Mouse (Mus musculus) heart, embryonic 12.5 days (tissue): ENCODE measurements around the gene Eme1. TPM values are rescaled to one million over a fixed set of nuclear protein-coding genes. Genes with fewer than 3 reads are reported as not detected.

Experiments
- ATAC-seq: fragments of 200-750 bp; cut with Nextera tagmentation; 2 replicates; pipeline ENCODE4 v1.8.0; 2017; ENCODE audit warnings: moderate TSS enrichment, moderate library complexity; ENCODE audit not compliant: insufficient number of reproducible peaks, low FRiP score
- H3K27ac ChIP-seq: fragments of 300-500 bp; sonication (generic); 2 replicates; pipeline ENCODE4 v1.5.1; 2016; ENCODE audit warnings: mild to moderate bottlenecking, moderate library complexity; ENCODE audit not compliant: poor library complexity, severe bottlenecking
- H3K27me3 ChIP-seq: fragments of 300-500 bp; sonication (generic); replicated peaks from 2 replicates; pipeline ENCODE4 v1.6.1; 2016; ENCODE audit warnings: mild to moderate bottlenecking, moderate library complexity
- H3K36me3 ChIP-seq: fragments of 300-500 bp; sonication (generic); 2 replicates; pipeline ENCODE4 v1.6.1; 2016; ENCODE audit warnings: mild to moderate bottlenecking, moderate library complexity
- H3K4me1 ChIP-seq: fragments of 300-500 bp; sonication (generic); replicated peaks from 2 replicates; pipeline ENCODE4 v1.6.1; 2016; ENCODE audit warnings: mild to moderate bottlenecking
- H3K4me2 ChIP-seq: fragments of 300-500 bp; sonication (generic); 2 replicates; pipeline ENCODE4 v1.6.1; 2016; ENCODE audit warnings: mild to moderate bottlenecking, moderate library complexity
- H3K4me3 ChIP-seq: fragments of 300-500 bp; sonication (generic); 2 replicates; pipeline ENCODE4 v1.5.1; 2016; ENCODE audit warnings: mild to moderate bottlenecking
- H3K9ac ChIP-seq: fragments of 300-500 bp; sonication (generic); 2 replicates; pipeline ENCODE4 v1.6.1; 2016; ENCODE audit warnings: mild to moderate bottlenecking, moderate library complexity
- H3K9me3 ChIP-seq: fragments of 300-500 bp; sonication (generic); replicated peaks from 2 replicates; pipeline ENCODE4 v1.6.1; 2016; ENCODE audit warnings: mild to moderate bottlenecking, moderate library complexity
- WGBS: fragments of 180-500 bp; shearing (Covaris S2); methylation state at CpG from one replicate; pipeline ENCODE4 v1.1.7; 2016; 5-methylcytosine and 5-hydroxymethylcytosine counted together
- polyA plus RNA-seq: library from polyadenylated mRNA; unstranded; fragments of >200 nt; fragmentation: Nextera tagmentation; extraction: Ambion mirVana; gene quantifications from 2 replicates; pipeline ENCODE4 v1.2.1, GENCODE M21; 2016

Eme1 gene
- polyA plus RNA-seq, 1 experiment from 2014 or later = 15.3 TPM

DNA sequence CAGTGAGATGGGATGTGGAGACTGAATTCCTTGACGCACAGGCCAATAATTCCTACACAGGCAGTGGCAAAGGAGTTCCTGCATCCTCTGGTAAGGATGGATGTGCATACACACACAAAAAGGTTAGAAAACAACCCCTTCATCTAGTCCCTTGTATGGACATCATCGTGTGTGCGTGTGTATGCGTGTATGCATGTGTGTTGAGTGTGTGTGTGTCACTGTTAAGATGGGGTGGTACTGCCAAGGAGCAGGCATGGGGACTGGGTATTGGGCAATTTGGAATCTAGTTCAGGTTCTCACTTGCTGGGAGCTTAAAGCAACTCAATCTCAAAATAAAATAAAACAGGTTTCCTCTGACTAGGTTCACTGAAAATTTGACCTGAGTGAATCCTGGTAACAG, 7.3 kb downstream of the Eme1 start:
- no peak overlapping the region for H3K9ac ChIP-seq
- H3K9me3 ChIP-seq = no peaks in the 10 kb centered on the region
- H3K4me1 ChIP-seq = no peaks in the 10 kb centered on the region
- H3K27ac ChIP-seq = no peak overlapping the region
- peaks cover 90% of the 10 kb centered on the region for H3K36me3 ChIP-seq
- WGBS = 90% methylated on average over 4 of the region's 4 CpGs
- ATAC-seq = no peak
- no peak overlapping the region for H3K4me2 ChIP-seq
- no peaks in the 10 kb centered on the region for H3K27me3 ChIP-seq
- H3K4me3 ChIP-seq = no peak overlapping the region

DNA sequence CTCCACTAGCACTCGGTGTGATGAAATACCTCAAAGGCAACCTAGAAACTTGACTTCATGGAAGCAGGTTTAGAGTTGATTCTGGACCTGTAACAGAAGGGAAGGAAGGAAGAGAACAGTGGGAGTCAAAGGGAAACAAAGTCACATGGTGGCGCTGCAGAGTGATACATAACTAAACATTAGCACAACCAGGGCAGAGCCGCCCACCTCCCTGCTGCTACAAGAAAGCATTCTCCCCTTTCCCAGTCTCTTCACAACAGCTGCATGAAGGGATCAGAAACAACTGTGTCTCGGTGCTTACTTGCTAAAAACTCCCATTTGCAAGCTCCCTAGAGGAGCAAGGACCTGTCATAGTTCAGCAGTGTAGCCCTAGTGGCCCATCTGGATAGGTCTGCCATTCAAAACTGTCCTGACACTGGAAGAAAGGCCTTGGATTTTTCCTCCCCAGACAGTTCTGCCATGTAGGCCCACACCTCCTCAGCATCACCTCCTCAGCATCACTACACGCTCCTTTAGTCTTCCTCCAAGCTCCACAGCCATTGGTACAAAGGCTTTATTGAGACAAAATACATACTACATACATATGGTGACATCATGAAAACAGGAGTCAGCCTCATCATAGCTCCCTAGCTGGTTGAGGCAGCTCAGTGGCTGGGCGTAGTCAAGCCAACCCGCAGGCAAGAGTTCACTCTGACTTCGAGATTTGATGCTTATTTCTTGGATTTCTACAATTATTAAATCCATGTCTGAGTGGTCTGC, 9.1 kb downstream of the Eme1 start:
- H3K36me3 ChIP-seq = peaks cover 92% of the 10 kb centered on the region
- no peak overlapping the region for H3K4me3 ChIP-seq
- H3K4me1 ChIP-seq = no peaks in the 10 kb centered on the region
- no peak overlapping the region; the same call in 1 of the 2 replicates for H3K9ac ChIP-seq
- WGBS = 89% methylated on average over 8 of the region's 8 CpGs
- H3K27ac ChIP-seq = no peak overlapping the region
- no peaks in the 10 kb centered on the region for H3K9me3 ChIP-seq
- no peaks in the 10 kb centered on the region for H3K27me3 ChIP-seq
- H3K4me2 ChIP-seq = no peak overlapping the region
- no peak for ATAC-seq

DNA sequence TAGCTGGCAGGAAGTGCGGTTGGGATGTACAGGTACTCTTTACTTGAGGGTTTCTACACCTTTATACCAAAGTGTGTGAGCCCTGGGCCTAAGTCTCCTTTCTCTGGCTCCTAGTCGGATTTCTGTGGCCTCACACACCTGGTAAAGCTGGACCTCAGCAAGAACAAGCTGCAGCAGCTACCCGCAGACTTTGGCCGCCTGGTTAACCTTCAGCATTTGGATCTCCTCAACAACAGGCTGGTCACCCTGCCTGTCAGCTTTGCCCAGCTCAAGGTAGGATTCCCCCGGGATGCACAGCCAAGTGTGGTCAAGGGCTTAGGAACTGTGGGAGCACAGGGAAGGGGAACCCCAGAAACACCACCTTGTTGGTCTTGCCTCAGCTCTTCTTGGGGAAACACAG, 19.3 kb downstream of the Eme1 start:
- ATAC-seq = no peak
- peaks cover 81% of the 10 kb centered on the region for H3K36me3 ChIP-seq
- peaks cover 10% of the 10 kb centered on the region for H3K4me1 ChIP-seq
- no peaks in the 10 kb centered on the region for H3K9me3 ChIP-seq
- H3K4me3 ChIP-seq = no peak overlapping the region
- H3K27ac ChIP-seq = no peak overlapping the region
- no peak overlapping the region for H3K9ac ChIP-seq
- no peaks in the 10 kb centered on the region for H3K27me3 ChIP-seq
- 91% methylated on average over 5 of the region's 5 CpGs for WGBS
- no peak overlapping the region for H3K4me2 ChIP-seq

DNA sequence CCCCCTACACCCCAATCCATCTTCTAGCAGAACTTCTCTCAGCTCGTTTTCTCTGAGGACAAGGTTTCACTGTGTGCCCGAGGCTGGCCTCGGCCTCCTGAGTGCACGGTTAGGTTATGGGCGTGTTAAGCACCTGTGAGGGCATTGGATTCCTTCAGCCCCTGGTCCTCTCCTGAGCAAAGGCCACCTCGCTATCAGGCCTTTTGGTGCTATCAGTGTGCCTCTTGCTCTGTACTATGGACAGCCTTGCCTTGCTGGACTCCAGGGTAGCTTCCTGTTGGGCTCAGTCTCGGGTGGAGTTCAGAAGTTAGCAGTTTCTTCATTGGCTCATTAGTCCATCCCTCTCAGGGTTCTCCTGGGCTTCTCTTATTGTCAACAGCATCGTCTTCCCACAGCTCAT, 20.8 kb downstream of the Eme1 start:
- Histone ChIP-seq H3K9ac (no peak overlapping the region), H3K36me3 (peaks cover 66% of the 10 kb centered on the region)
- WGBS = 89% methylated on average over 8 of the region's 8 CpGs

DNA sequence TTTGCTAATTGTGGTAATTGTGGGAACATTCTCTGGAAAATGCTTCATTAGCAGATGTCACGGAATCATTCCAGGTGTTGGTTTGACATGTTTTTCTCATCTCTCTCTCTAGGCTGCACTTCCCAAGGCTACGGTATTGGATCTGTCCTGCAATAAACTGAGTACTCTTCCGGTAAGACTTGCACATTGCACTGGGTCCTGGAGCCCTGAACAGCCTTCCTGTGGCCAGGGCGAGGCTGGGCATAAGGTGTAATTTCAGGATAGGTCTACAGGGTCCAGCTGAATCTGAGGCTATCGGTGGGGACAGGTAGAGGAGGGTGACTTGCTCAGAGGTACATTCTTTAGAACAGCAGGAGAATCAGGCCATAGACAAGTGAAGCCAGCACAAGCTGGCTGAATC, 21.8 kb downstream of the Eme1 start:
- H3K27me3 ChIP-seq = no peaks in the 10 kb centered on the region
- H3K4me3 ChIP-seq = no peak overlapping the region
- no peak for ATAC-seq
- 92% methylated on average over 5 of the region's 5 CpGs for WGBS
- H3K36me3 ChIP-seq = peaks cover 56% of the 10 kb centered on the region
- H3K9me3 ChIP-seq = no peaks in the 10 kb centered on the region
- peaks cover 10% of the 10 kb centered on the region for H3K4me1 ChIP-seq
- H3K4me2 ChIP-seq = no peak overlapping the region
- no peak overlapping the region for H3K9ac ChIP-seq
- no peak overlapping the region for H3K27ac ChIP-seq

More for the DNA sequence above, 20.8 kb downstream of the Eme1 start:
- no peak for ATAC-seq
- H3K9me3 ChIP-seq = no peaks in the 10 kb centered on the region
- H3K27me3 ChIP-seq = no peaks in the 10 kb centered on the region
- peaks cover 10% of the 10 kb centered on the region for H3K4me1 ChIP-seq
- no peak overlapping the region for H3K4me2 ChIP-seq
- H3K4me3 ChIP-seq = no peak overlapping the region
- no peak overlapping the region for H3K27ac ChIP-seq

DNA sequence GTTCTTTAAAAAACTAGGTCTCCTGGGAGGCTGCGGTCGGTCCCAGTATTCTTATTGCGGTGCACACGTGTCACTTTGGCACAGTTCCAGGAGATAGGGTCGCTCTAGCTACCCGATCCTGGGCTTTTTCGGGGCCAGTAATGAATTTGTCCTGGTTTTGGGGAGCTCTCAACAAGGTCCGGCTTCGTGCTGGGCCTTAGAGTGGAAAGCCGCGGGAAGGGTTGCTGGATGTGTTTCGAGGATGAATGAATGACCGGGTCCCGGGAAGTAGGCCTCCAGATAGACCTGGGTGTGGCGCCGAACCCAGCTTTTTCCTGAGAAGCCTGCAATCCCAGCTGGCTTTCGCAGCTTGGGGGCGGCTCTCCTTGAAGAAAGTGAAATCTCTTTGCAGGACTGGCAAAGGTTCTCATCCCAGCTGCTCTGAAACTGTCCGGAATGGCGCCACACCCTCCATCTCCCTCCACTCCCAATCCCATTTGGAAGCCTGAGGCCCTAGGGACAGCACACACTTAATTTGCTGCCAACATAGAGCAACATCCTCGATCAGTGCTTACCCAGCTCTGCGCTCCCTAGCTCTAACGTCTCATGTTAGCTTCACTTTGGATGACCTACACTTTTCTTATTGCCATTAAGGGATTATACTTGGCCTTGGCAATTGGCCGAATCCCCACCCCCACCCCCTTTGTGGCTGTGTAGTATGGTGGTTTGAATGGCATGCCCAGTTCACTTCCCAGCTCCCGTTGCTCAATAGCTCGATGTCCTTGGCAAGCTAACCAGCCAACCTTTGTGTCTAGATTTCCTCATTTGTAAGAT, 23.4 kb downstream of the Eme1 start:
- 10% methylated on average over 26 of the region's 26 CpGs for WGBS
- peak; percentile 56; the same call in 1 of the 2 replicates for ATAC-seq
- peak overlapping the region; percentile 90 for H3K9ac ChIP-seq
- H3K36me3 ChIP-seq = peaks cover 40% of the 10 kb centered on the region
- H3K4me2 ChIP-seq = peak overlapping the region; percentile 84
- H3K27ac ChIP-seq = peak overlapping the region; percentile 57; the same call in 1 of the 2 replicates
- no peaks in the 10 kb centered on the region for H3K27me3 ChIP-seq
- H3K9me3 ChIP-seq = no peaks in the 10 kb centered on the region
- peaks cover 10% of the 10 kb centered on the region for H3K4me1 ChIP-seq
- peak overlapping the region; percentile 91 for H3K4me3 ChIP-seq

DNA sequence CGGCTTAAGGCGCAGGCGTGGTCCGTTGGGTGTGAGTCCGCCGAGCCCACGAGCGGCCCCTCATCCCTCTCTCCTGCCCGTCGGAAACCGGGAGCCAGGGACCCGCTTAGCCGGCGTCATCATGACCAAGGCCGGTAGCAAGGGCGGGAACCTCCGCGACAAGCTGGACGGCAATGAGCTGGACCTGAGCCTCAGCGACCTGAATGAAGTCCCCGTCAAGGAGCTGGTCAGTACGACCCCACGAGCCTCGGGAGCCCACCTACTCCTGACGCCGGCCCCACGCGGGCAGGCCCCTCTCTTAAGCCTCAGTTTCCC, 23.9 kb downstream of the Eme1 start:
- peak overlapping the region; percentile 84 for H3K4me2 ChIP-seq
- H3K27ac ChIP-seq = peak overlapping the region; percentile 57
- peak overlapping the region; percentile 91 for H3K4me3 ChIP-seq
- H3K9me3 ChIP-seq = no peaks in the 10 kb centered on the region
- under 1% methylated on average over 28 of the region's 28 CpGs for WGBS
- peak overlapping the region; percentile 90 for H3K9ac ChIP-seq
- ATAC-seq = peak; percentile 77
- peaks cover 35% of the 10 kb centered on the region for H3K36me3 ChIP-seq
- no peaks in the 10 kb centered on the region for H3K27me3 ChIP-seq
- peaks cover 10% of the 10 kb centered on the region for H3K4me1 ChIP-seq

DNA sequence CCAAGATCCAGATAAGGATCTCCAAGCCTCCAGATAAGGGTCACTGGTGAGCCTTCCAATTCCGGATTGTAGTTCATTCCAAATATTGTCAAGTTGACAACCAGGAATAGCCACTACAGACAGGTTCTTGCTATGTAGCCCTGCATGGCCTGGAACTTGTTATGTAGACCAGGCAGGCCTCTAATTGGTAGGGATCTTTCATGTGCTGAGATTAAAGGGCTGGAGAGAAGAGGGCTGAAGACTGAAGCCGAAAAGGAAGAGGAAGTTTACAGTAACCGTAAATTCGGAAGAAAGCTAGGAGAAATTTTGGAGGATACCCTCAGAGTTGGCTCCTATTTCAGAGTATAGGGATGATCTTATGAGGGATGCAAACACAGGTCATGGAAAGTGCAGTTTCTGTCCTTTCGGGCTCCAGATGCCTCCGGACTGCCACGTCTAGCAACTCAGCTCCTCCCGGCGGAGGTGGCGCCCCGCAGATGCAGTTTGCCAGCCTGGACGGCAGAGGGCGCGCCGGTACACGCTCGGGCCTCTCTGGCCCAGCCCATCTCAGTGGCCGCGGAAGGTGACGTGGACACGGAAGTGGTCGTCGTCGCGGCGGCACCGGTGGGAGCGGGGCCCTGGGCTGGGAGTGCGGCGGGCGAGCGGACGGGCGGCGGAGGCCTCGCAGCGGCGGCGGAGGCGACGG, 24.4 kb downstream of the Eme1 start, which contains the start of gene Lrrc59:
Lrrc59 (plus strand) TSS at position 569 of the 685 bp plus-strand sequence.
- H3K27ac ChIP-seq = peak within 1 kb of the TSS; percentile 57
- H3K9me3 ChIP-seq = no peaks in the 10 kb centered on the region
- ATAC-seq = peak; percentile 98
- peak within 1 kb of the TSS; percentile 90 for H3K9ac ChIP-seq
- peak within 1 kb of the TSS; percentile 84 for H3K4me2 ChIP-seq
- no peaks in the 10 kb centered on the region for H3K27me3 ChIP-seq
- peak within 1 kb of the TSS; percentile 91 for H3K4me3 ChIP-seq
- 4% methylated on average over 38 of the region's 41 CpGs for WGBS
- peaks cover 30% of the 10 kb centered on the region for H3K36me3 ChIP-seq
- peaks cover 10% of the 10 kb centered on the region for H3K4me1 ChIP-seq

DNA sequence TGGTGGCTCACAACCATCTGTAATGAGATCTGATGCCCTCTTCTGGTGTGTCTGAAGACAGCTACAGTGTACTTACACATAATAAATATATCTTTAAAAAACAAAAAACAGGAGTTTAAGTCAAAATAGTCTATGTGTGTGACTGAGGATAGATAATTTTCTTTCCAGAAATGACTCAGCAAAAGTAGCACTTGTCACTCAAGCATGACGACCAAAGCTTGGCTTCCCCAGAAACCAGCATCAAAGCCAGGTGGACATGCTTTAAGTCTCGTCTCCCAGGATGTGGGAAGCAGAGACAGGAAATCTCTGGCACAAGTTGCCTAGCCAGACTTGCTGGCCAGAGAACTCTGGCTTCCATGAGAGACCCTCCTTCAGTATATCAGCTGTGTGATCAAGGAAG, 31.6 kb downstream of the Eme1 start:
- Histone ChIP-seq H3K9me3 (0 out of 2 replicates have a peak, but pooled peaks cover 2% of the 10 kb centered on the region), H3K4me2 (no peak overlapping the region), H3K4me1 (no peaks in the 10 kb centered on the region), H3K4me3 (no peak overlapping the region), H3K27ac (no peak overlapping the region), H3K36me3 (no peaks in the 10 kb centered on the region), H3K27me3 (no peaks in the 10 kb centered on the region), H3K9ac (no peak overlapping the region)
- WGBS = 64% methylated on average over 2 of the region's 2 CpGs
- no peak for ATAC-seq

DNA sequence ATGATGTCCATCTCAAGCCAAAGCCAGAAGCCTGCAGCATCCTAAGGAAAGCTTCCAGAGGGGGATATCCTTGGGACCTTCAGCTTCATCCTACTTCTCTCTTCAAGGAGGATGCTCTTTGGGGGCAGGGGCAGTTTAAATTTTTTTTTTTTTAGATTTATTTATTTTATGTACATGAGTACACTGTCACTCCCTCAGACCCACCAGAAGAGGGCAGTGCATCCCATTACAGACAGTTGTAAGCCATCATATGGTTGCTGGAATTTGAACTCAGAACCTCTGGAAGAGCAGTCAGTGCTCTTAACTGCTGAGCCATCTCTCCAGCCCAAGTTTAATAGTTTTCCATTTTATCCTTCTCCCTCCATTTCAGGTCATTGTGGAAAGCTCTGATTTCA, 32.3 kb downstream of the Eme1 start:
- H3K36me3 ChIP-seq = no peaks in the 10 kb centered on the region
- H3K27me3 ChIP-seq = 0 out of 2 replicates have a peak, but pooled peaks cover 3% of the 10 kb centered on the region
- H3K9ac ChIP-seq = no peak overlapping the region
- no peak overlapping the region for H3K27ac ChIP-seq
- 0 out of 2 replicates have a peak, but pooled peaks cover 4% of the 10 kb centered on the region for H3K9me3 ChIP-seq
- H3K4me3 ChIP-seq = no peak overlapping the region
- ATAC-seq = no peak
- H3K4me1 ChIP-seq = no peaks in the 10 kb centered on the region
- H3K4me2 ChIP-seq = no peak overlapping the region
